Mouse (Mus musculus) hindbrain, embryonic 15.5 days (tissue): ENCODE results near the gene Myl12a. TPM values are rescaled to one million over a fixed set of nuclear protein-coding genes. Genes with fewer than 3 reads are reported as not detected.
"Not testable (repeated sequence)": the region's sequence is repeated elsewhere in the genome, so short reads cannot be mapped to it uniquely, and the experiment has no call there.

Experiments
- ATAC-seq: fragments of 200-750 bp; cut with Nextera tagmentation; 2 replicates; pipeline ENCODE4 v1.8.0; 2017; ENCODE audit warnings: low read depth, moderate number of reproducible peaks, moderate TSS enrichment; ENCODE audit not compliant: low FRiP score
- H3K27ac ChIP-seq: fragments of 300-500 bp; sonication (generic); replicated peaks from 2 replicates; pipeline ENCODE4 v1.5.1; 2015; ENCODE audit warnings: mild to moderate bottlenecking, inconsistent platforms
- H3K27me3 ChIP-seq: fragments of 300-500 bp; sonication (generic); 2 replicates; pipeline ENCODE4 v1.6.1; 2015; ENCODE audit warnings: control low read depth, inconsistent platforms
- H3K36me3 ChIP-seq: fragments of 300-500 bp; sonication (generic); 2 replicates; pipeline ENCODE4 v1.6.1; 2015; ENCODE audit warnings: control low read depth, inconsistent platforms
- H3K4me1 ChIP-seq: fragments of 300-500 bp; sonication (generic); replicated peaks from 2 replicates; pipeline ENCODE4 v1.6.1; 2015; ENCODE audit warnings: control low read depth, inconsistent platforms
- H3K4me2 ChIP-seq: fragments of 300-500 bp; sonication (generic); 2 replicates; pipeline ENCODE4 v1.6.1; 2015; ENCODE audit warnings: moderate library complexity, mild to moderate bottlenecking, inconsistent platforms
- H3K4me3 ChIP-seq: fragments of 300-500 bp; sonication (generic); 2 replicates; pipeline ENCODE4 v1.5.1; 2015; ENCODE audit warnings: mild to moderate bottlenecking, inconsistent platforms
- H3K9ac ChIP-seq: fragments of 300-500 bp; sonication (generic); 2 replicates; pipeline ENCODE4 v1.6.1; 2015; ENCODE audit warnings: inconsistent platforms
- H3K9me3 ChIP-seq: fragments of 300-500 bp; sonication (generic); 2 replicates; pipeline ENCODE4 v1.6.1; 2016; ENCODE audit warnings: control low read depth, inconsistent platforms
- WGBS: fragments of 180-500 bp; shearing (Covaris S2); methylation state at CpG from one replicate; pipeline ENCODE4 v1.1.7; 2015; 5-methylcytosine and 5-hydroxymethylcytosine counted together
- polyA plus RNA-seq: library from polyadenylated mRNA; unstranded; fragments of >200 nt; fragmentation: Nextera tagmentation; extraction: Ambion mirVana; gene quantifications from 2 replicates; pipeline ENCODE4 v1.2.1, GENCODE M21; 2015

Gene Myl12a
- polyA plus RNA-seq, 1 experiment from 2014 or later = 104 TPM

GRCm38 (mm10) chr17:70985501-70986354 lies 16.9 kb downstream of the Myl12a start:
- Histone ChIP-seq H3K27me3 (no peaks in the 10 kb centered on the region), H3K36me3 (peaks cover 11% of the 10 kb centered on the region), H3K9me3 (no peaks in the 10 kb centered on the region), H3K4me3 (no peak overlapping the region), H3K9ac (no peak overlapping the region), H3K27ac (no peak overlapping the region), H3K4me1 (peaks cover 24% of the 10 kb centered on the region), H3K4me2 (no peak overlapping the region)
- no peak for ATAC-seq
- 87% methylated on average over 15 of the region's 15 CpGs for WGBS

GRCm38 (mm10) chr17:70979345-70980223 lies 23.1 kb downstream of the Myl12a start:
- Histone ChIP-seq H3K4me2 (no peak overlapping the region), H3K9me3 (no peaks in the 10 kb centered on the region), H3K4me3 (no peak overlapping the region), H3K9ac (no peak overlapping the region), H3K4me1 (no peaks in the 10 kb centered on the region), H3K27ac (no peak overlapping the region), H3K27me3 (no peaks in the 10 kb centered on the region), H3K36me3 (peaks cover 30% of the 10 kb centered on the region)
- no peak; the same call in 1 of the 2 replicates for ATAC-seq
- 92% methylated on average over 20 of the region's 20 CpGs for WGBS

GRCm38 (mm10) chr17:70977799-70978198 lies 24.9 kb downstream of the Myl12a start:
- Histone ChIP-seq H3K9ac (no peak overlapping the region), H3K4me3 (no peak overlapping the region), H3K4me2 (no peak overlapping the region), H3K36me3 (peaks cover 45% of the 10 kb centered on the region), H3K27ac (no peak overlapping the region), H3K27me3 (no peaks in the 10 kb centered on the region), H3K4me1 (no peaks in the 10 kb centered on the region), H3K9me3 (no peaks in the 10 kb centered on the region)
- ATAC-seq = no peak
- 94% methylated on average over 6 of the region's 6 CpGs for WGBS

GRCm38 (mm10) chr17:70974065-70974464 lies 28.6 kb downstream of the Myl12a start:
- H3K9me3 ChIP-seq, H3K27ac ChIP-seq, ATAC-seq, H3K4me3 ChIP-seq, H3K4me2 ChIP-seq, H3K27me3 ChIP-seq, H3K9ac ChIP-seq, H3K4me1 ChIP-seq: not testable (repeated sequence)
- WGBS = 94% methylated on average over 14 of the region's 14 CpGs
- peaks cover 34% of the 10 kb centered on the region for H3K36me3 ChIP-seq

GRCm38 (mm10) chr17:70973398-70973797 lies 29.3 kb downstream of the Myl12a start:
- Histone ChIP-seq H3K9me3 (no peaks in the 10 kb centered on the region), H3K4me2 (no peak overlapping the region), H3K9ac (no peak overlapping the region), H3K36me3 (peaks cover 34% of the 10 kb centered on the region), H3K4me3 (no peak overlapping the region), H3K27ac (no peak overlapping the region), H3K4me1 (no peaks in the 10 kb centered on the region), H3K27me3 (no peaks in the 10 kb centered on the region)
- WGBS = 92% methylated on average over 9 of the region's 9 CpGs
- no peak for ATAC-seq

GRCm38 (mm10) chr17:70971206-70971605 lies 31.5 kb downstream of the Myl12a start:
- ATAC-seq = no peak
- 44% methylated on average over 11 of the region's 11 CpGs for WGBS
- no peak overlapping the region for H3K4me3 ChIP-seq

GRCm38 (mm10) chr17:70968606-70969191 lies 34.0 kb downstream of the Myl12a start:
- H3K4me3 ChIP-seq = no peak overlapping the region
- H3K4me2 ChIP-seq = no peak overlapping the region
- H3K4me1 ChIP-seq = peaks cover 4% of the 10 kb centered on the region; the same call in 1 of the 2 replicates
- no peak overlapping the region for H3K27ac ChIP-seq
- H3K36me3 ChIP-seq = peaks cover 8% of the 10 kb centered on the region
- no peaks in the 10 kb centered on the region for H3K9me3 ChIP-seq
- no peak overlapping the region for H3K9ac ChIP-seq
- no peaks in the 10 kb centered on the region for H3K27me3 ChIP-seq
- ATAC-seq = no peak
- 32% methylated on average over 8 of the region's 8 CpGs for WGBS

More at GRCm38 (mm10) chr17:70971206-70971605, 31.5 kb downstream of the Myl12a start:
- no peaks in the 10 kb centered on the region for H3K9me3 ChIP-seq
- peaks cover 27% of the 10 kb centered on the region for H3K36me3 ChIP-seq
- H3K27ac ChIP-seq = no peak overlapping the region
- H3K27me3 ChIP-seq = no peaks in the 10 kb centered on the region
- no peak overlapping the region for H3K4me2 ChIP-seq
- peaks cover 4% of the 10 kb centered on the region; the same call in 1 of the 2 replicates for H3K4me1 ChIP-seq
- no peak overlapping the region for H3K9ac ChIP-seq

GRCm38 (mm10) chr17:70967646-70968045 lies 35.0 kb downstream of the Myl12a start:
- Histone ChIP-seq H3K4me1 (peaks cover 4% of the 10 kb centered on the region; the same call in 1 of the 2 replicates), H3K4me3 (no peak overlapping the region), H3K36me3 (no peaks in the 10 kb centered on the region), H3K4me2 (0 out of 2 replicates have a peak overlapping the region, but pooled peaks have one; percentile 11), H3K27me3 (no peaks in the 10 kb centered on the region), H3K9me3 (no peaks in the 10 kb centered on the region), H3K27ac (no peak overlapping the region), H3K9ac (no peak overlapping the region)
- 53% methylated on average over 12 of the region's 12 CpGs for WGBS
- no peak for ATAC-seq

- no peak for ATAC-seq
- 0 out of 2 replicates have a peak overlapping the region, but pooled peaks have one; percentile 11 for H3K4me2 ChIP-seq
- WGBS = 16% methylated on average over 9 of the region's 9 CpGs
Observed at GRCm38 (mm10) chr17:70967191-70967590, 35.5 kb downstream of the Myl12a start.

GRCm38 (mm10) chr17:70966126-70966525 lies 36.6 kb downstream of the Myl12a start:
- Histone ChIP-seq H3K27ac (no peak overlapping the region), H3K4me3 (no peak overlapping the region), H3K4me1 (peaks cover 4% of the 10 kb centered on the region; the same call in 1 of the 2 replicates), H3K36me3 (no peaks in the 10 kb centered on the region), H3K27me3 (no peaks in the 10 kb centered on the region), H3K4me2 (no peak overlapping the region), H3K9me3 (no peaks in the 10 kb centered on the region), H3K9ac (no peak overlapping the region)
- WGBS = 94% methylated on average over 7 of the region's 7 CpGs
- no peak for ATAC-seq

More at GRCm38 (mm10) chr17:70967191-70967590, 35.5 kb downstream of the Myl12a start:
- no peak overlapping the region for H3K4me3 ChIP-seq
- H3K27me3 ChIP-seq = no peaks in the 10 kb centered on the region
- no peak overlapping the region for H3K27ac ChIP-seq
- no peak overlapping the region for H3K9ac ChIP-seq
- H3K9me3 ChIP-seq = no peaks in the 10 kb centered on the region
- H3K36me3 ChIP-seq = no peaks in the 10 kb centered on the region
- H3K4me1 ChIP-seq = peaks cover 4% of the 10 kb centered on the region; the same call in 1 of the 2 replicates

- Histone ChIP-seq H3K4me2 (no peak overlapping the region), H3K4me1 (peaks cover 4% of the 10 kb centered on the region; the same call in 1 of the 2 replicates), H3K4me3 (no peak overlapping the region), H3K9ac (no peak overlapping the region), H3K9me3 (no peaks in the 10 kb centered on the region), H3K36me3 (no peaks in the 10 kb centered on the region), H3K27ac (no peak overlapping the region), H3K27me3 (no peaks in the 10 kb centered on the region)
- WGBS = 78% methylated on average over 2 of the region's 2 CpGs
- no peak for ATAC-seq
Observed at GRCm38 (mm10) chr17:70965281-70965680, 37.4 kb downstream of the Myl12a start.
